Comparison of ENCODE assay signal across 26 mouse cellular contexts in the genomic region with DNA sequence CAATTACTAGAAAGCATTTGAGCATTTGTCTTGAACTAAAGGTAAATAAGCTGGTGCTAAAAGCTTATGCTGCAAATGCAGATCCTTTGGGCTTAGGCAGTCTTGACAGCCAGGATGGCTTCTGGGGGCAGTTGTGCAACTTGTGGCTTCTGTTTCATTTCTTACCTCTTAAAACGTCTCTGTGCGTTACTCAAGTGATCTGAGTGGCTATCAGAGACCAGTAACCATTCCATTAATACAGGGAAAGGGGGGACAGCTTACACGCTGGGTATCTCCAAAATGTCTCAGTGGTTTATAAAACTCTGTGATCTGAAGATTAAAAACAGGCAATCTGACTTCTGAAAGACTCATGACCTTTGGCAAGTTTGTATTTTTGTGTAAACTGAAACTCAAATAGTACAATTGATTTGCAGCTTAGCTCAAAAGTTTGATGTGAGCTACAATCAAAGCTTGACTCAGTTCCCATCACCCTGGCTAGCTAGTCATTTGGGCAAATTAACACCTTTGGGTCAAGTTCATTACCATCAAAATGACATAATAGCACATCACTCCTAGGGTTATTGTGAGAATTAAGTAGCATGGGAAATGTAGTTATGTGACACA.
A peak's percentile ranks its signal among the peaks of the same experiment; 100 is the strongest.
DNase-seq lines count a peak whose midpoint lies in the region; ATAC-seq and TF ChIP-seq lines count a peak whose summit lies in the region.
"Had no signal": no experiment of that assay in that cellular context is flagged by ENCODE, and none has a peak within 500 bp of the region (broad histone marks: within the 10 kb centered on the region; RNA-seq: fewer than 3 reads in every experiment).

No protein-coding gene starts in this region.

- peaks cover 25% of the 10 kb centered on the region for H3K4me1 ChIP-seq in liver, adult 2 months (ENCODE audit: control insufficient read depth, insufficient read depth, low read length)
- H3K4me1 ChIP-seq in liver, embryonic 11.5 days (replicated peaks; ENCODE audit: control insufficient read depth, insufficient read depth, low read length) = no peaks in the 10 kb centered on the region
- H3K4me1 ChIP-seq: embryonic facial prominence, embryonic 15.5 days; forebrain, embryonic 13.5 days; hindbrain, embryonic 13.5 days; limb, embryonic 13.5 days; midbrain, embryonic 15.5 days had no signal

- no peak for TF ChIP-seq CTCF in liver, adult 2 months (IDR thresholded peaks at IDR 0.05; ENCODE audit: low read depth, low read length)

- no peak for TF ChIP-seq POLR2A in liver, adult 2 months (IDR thresholded peaks at IDR 0.05; ENCODE audit: extremely low read depth, insufficient read depth, low read length)

- H3K4me3 ChIP-seq in liver, adult 2 months (ENCODE audit: insufficient read depth, low read depth, low read length) = peak overlapping the region; percentile 13; the same call in 1 of the 2 replicates
- no peak overlapping the region for H3K4me3 ChIP-seq in liver, embryonic 11.5 days (ENCODE audit: low read depth, low read length)
- H3K4me3 ChIP-seq: embryonic facial prominence, embryonic 10.5 days; embryonic facial prominence, embryonic 15.5 days; forebrain, embryonic 13.5 days; hindbrain, embryonic 13.5 days; layer of hippocampus, adult 2 months; limb, embryonic 13.5 days; midbrain, embryonic 15.5 days had no signal

- H3K9me3 ChIP-seq in liver, embryonic 11.5 days (ENCODE audit: control insufficient read depth, low read length) = no peaks in the 10 kb centered on the region
- H3K9me3 ChIP-seq: embryonic facial prominence, embryonic 15.5 days; forebrain, embryonic 13.5 days; hindbrain, embryonic 13.5 days; limb, embryonic 13.5 days; midbrain, embryonic 15.5 days had no signal

- H3K79me2 ChIP-seq in liver, adult 2 months (ENCODE audit: control insufficient read depth, insufficient read depth, low read length) = no peaks in the 10 kb centered on the region

- H3K27ac ChIP-seq in liver, adult 2 months (replicated peaks; ENCODE audit: insufficient read depth, low read depth, low read length) = peak overlapping the region; percentile 81
- no peak overlapping the region for H3K27ac ChIP-seq in liver, embryonic 11.5 days (ENCODE audit: low read depth, low read length)
- H3K27ac ChIP-seq: embryonic facial prominence, embryonic 10.5 days; embryonic facial prominence, embryonic 15.5 days; forebrain, embryonic 13.5 days; hindbrain, embryonic 13.5 days; layer of hippocampus, adult 2 months; limb, embryonic 13.5 days; midbrain, embryonic 15.5 days had no signal

- DNase-seq in liver, adult 2 months (ENCODE audit: extremely low read depth, low read depth, low spot score) = peak; percentile 96
- DNase-seq in liver, embryonic 11.5 days (ENCODE audit: low spot score) = no peak
- peak; percentile 10 for DNase-seq in adipocyte (ENCODE audit: low spot score)
- DNase-seq in cerebellum, adult 11 months = no peak
- no peak for DNase-seq in urinary bladder, adult 18-20 months (ENCODE audit: low spot score in 2 of 2)
- DNase-seq: B cell, adult 2 months; cerebellum, adult 18-20 months; cerebellum, postnatal 10 days; gastrocnemius, postnatal 10 days; heart, adult 18-20 months; heart, postnatal 4 days; kidney, adult 11 months; kidney, postnatal 14 days; lung, postnatal 4 days; thymus, adult 2 months; thymus, postnatal 36 days had no signal

- no peaks in the 10 kb centered on the region for H3K36me3 ChIP-seq in liver, adult 2 months (ENCODE audit: control insufficient read depth, insufficient read depth, low read length)
- no peaks in the 10 kb centered on the region for H3K36me3 ChIP-seq in liver, embryonic 11.5 days (ENCODE audit: control insufficient read depth, insufficient read depth, low read length)
- H3K36me3 ChIP-seq: embryonic facial prominence, embryonic 10.5 days; embryonic facial prominence, embryonic 15.5 days; hindbrain, embryonic 13.5 days; limb, embryonic 13.5 days; midbrain, embryonic 15.5 days had no signal

- H3K9ac ChIP-seq in liver, adult 2 months (ENCODE audit: low read depth, low read length) = no peak overlapping the region
- H3K9ac ChIP-seq in liver, embryonic 11.5 days (ENCODE audit: low read depth, low read length) = no peak overlapping the region
- H3K9ac ChIP-seq: embryonic facial prominence, embryonic 15.5 days; forebrain, embryonic 13.5 days; hindbrain, embryonic 13.5 days; limb, embryonic 13.5 days; midbrain, embryonic 15.5 days had no signal

- no peaks in the 10 kb centered on the region for H3K27me3 ChIP-seq in liver, adult 2 months (ENCODE audit: control insufficient read depth, insufficient read depth, low read length)
- H3K27me3 ChIP-seq in liver, embryonic 11.5 days (replicated peaks; ENCODE audit: control insufficient read depth, insufficient read depth, low read length) = no peaks in the 10 kb centered on the region
- H3K27me3 ChIP-seq: embryonic facial prominence, embryonic 15.5 days; forebrain, embryonic 13.5 days; hindbrain, embryonic 13.5 days; limb, embryonic 13.5 days; midbrain, embryonic 15.5 days had no signal

- no peak for ATAC-seq in liver, embryonic 11.5 days (replicated peaks; ENCODE audit: low FRiP score)
- ATAC-seq in common myeloid progenitor, adult 5-6 weeks (replicated peaks; ENCODE audit: low read depth, poor library complexity, severe bottlenecking) = peak; percentile 44
- peak; percentile 80 for ATAC-seq in megakaryocyte progenitor cell, adult 5-6 weeks (replicated peaks; ENCODE audit: poor library complexity)
- ATAC-seq: forebrain, embryonic 13.5 days; midbrain, embryonic 15.5 days had no signal

- WGBS in liver, adult 2 months = 25% methylated on average over 3 of the region's 3 CpGs
- 54% methylated on average over 3 of the region's 3 CpGs for WGBS in liver, embryonic 11.5 days

- no peak overlapping the region for H3K4me2 ChIP-seq in liver, embryonic 11.5 days
- H3K4me2 ChIP-seq: embryonic facial prominence, embryonic 15.5 days; forebrain, embryonic 13.5 days; heart, embryonic 11.5 days; hindbrain, embryonic 13.5 days; limb, embryonic 13.5 days; midbrain, embryonic 15.5 days had no signal

Comparison
In these comparisons a context has a peak if more than half of its experiments do, and no peak if none do; other contexts are left out.
1. DNase-seq: peak in liver, adult 2 months (single experiment) and adipocyte (single experiment); none in liver, embryonic 11.5 days (single experiment), cerebellum, adult 11 months (single experiment) and urinary bladder, adult 18-20 months (0 of 2).